Mouse (Mus musculus) neural tube, embryonic 15.5 days (tissue): ENCODE measurements around the gene Thbs1. TPM values are rescaled to one million over a fixed set of nuclear protein-coding genes. Genes with fewer than 3 reads are reported as not detected.
A peak's percentile ranks its signal among the peaks of the same experiment; 100 is the strongest.

Source experiments
- ATAC-seq: fragments of 200-750 bp; cut with Nextera tagmentation; 2 replicates; pipeline ENCODE4 v1.8.0; 2017; ENCODE audit warnings: mild to moderate bottlenecking, moderate TSS enrichment, moderate library complexity; ENCODE audit not compliant: low FRiP score
- H3K27ac ChIP-seq: fragments of 300-500 bp; sonication (generic); replicated peaks from 2 replicates; pipeline ENCODE4 v1.5.1; 2015; ENCODE audit warnings: mild to moderate bottlenecking, inconsistent platforms
- H3K27me3 ChIP-seq: fragments of 300-500 bp; sonication (generic); replicated peaks from 2 replicates; pipeline ENCODE4 v1.6.1; 2015; ENCODE audit warnings: inconsistent platforms
- H3K36me3 ChIP-seq: fragments of 300-500 bp; sonication (generic); 2 replicates; pipeline ENCODE4 v1.6.1; 2015; ENCODE audit warnings: inconsistent platforms
- H3K4me1 ChIP-seq: fragments of 300-500 bp; sonication (generic); 2 replicates; pipeline ENCODE4 v1.6.1; 2015; ENCODE audit warnings: inconsistent platforms
- H3K4me2 ChIP-seq: fragments of 300-500 bp; sonication (generic); 2 replicates; pipeline ENCODE4 v1.6.1; 2015; ENCODE audit warnings: inconsistent platforms, mild to moderate bottlenecking, moderate library complexity
- H3K4me3 ChIP-seq: fragments of 300-500 bp; sonication (generic); replicated peaks from 2 replicates; pipeline ENCODE4 v1.5.1; 2015; ENCODE audit warnings: mild to moderate bottlenecking, inconsistent platforms
- H3K9ac ChIP-seq: fragments of 300-500 bp; sonication (generic); replicated peaks from 2 replicates; pipeline ENCODE4 v1.6.1; 2015; ENCODE audit warnings: mild to moderate bottlenecking, inconsistent platforms
- H3K9me3 ChIP-seq: fragments of 300-500 bp; sonication (generic); replicated peaks from 2 replicates; pipeline ENCODE4 v1.6.1; 2016; ENCODE audit warnings: inconsistent platforms
- WGBS: fragments of 180-500 bp; shearing (Covaris S2); methylation state at CpG from one replicate; pipeline ENCODE4 v1.1.7; 2015; ENCODE audit warnings: mixed read lengths; 5-methylcytosine and 5-hydroxymethylcytosine counted together
- polyA plus RNA-seq: library from polyadenylated mRNA; unstranded; fragments of >200 nt; fragmentation: Nextera tagmentation; extraction: Ambion mirVana; gene quantifications from 2 replicates; pipeline ENCODE4 v1.2.1, GENCODE M21; 2015

The Thbs1 gene
- polyA plus RNA-seq, result 8.6 and 10.6 TPM in 2 replicates

DNA sequence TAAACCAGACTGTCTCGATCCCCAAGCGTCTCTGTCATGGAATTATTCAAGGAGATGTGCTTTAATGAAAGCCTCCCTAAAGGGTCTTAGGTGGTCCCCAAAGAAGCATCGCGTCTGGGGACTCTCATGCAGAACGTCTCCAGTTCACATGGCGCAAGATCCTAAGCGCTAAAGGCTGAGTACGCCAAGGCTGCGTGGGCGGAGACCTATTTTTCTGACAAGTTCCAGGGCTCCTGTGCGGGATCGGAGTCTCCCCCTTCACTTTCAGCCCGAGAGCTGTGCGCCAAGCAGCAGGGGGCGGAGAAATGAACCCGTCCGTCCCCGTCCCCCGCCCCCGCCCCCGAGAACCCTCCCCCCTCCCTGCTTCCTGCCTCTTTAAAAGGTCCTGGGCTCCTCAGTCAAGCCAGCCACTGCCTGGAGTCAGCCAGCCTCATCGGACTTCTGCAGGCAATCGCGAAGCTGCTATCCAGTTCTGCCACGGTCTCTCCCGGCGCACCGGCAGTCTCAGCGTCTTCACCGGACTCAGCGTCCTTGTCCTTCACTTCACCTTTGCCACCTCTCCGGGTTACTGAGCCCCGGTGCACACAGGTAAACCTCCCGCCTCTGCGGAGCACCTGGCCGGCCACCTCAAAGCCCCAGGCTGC, at the start of gene Thbs1:
Gene Thbs1, plus strand, starts transcription at position 389 of the 644 bp plus-strand sequence.
- peak within 1 kb of the TSS; percentile 28 for H3K27ac ChIP-seq
- H3K9me3 ChIP-seq, result no peaks in the 10 kb centered on the region
- peaks cover 42% of the 10 kb centered on the region for H3K4me1 ChIP-seq
- peak; percentile 72 for ATAC-seq
- under 1% methylated on average over 36 of the region's 36 CpGs for WGBS
- H3K4me2 ChIP-seq, result peak within 1 kb of the TSS; percentile 97
- H3K4me3 ChIP-seq, result peak within 1 kb of the TSS; percentile 43
- peaks cover 10% of the 10 kb centered on the region for H3K27me3 ChIP-seq
- peak within 1 kb of the TSS; percentile 61 for H3K9ac ChIP-seq
- no peaks in the 10 kb centered on the region for H3K36me3 ChIP-seq

DNA sequence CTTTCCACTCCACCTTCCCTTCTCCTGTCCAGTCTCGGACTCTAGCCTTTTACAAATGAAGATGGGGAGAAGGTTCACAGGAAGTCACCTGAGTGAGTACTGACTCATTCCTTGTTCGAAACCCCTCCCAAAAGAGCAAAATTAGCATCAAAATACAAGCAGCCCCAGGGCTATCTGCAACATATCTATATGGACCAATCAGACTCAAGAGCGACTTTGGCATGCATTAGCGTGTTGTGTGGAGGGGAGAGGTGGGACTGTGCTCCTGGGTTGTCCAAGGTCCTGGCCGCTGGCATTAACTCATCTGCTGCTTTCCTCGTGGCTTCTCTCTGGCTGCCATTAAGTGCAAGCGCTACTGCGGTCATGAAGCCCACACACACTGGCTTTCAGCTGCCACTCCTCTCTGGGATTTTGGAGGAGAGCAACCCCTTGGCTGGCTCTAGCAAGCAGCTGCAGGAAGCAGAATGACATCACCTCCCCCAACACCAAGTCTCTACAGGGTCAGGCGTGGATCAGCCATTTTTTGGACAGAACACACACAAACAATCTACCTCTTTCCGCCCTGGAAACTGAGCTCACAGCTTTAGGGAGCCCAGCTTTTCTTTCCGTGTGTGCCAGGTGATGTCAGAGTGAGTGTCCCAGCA, 47.4 kb upstream of the Thbs1 start:
- no peak overlapping the region for H3K9ac ChIP-seq
- no peak overlapping the region for H3K27ac ChIP-seq
- no peak overlapping the region for H3K4me3 ChIP-seq
- no peak for ATAC-seq
- no peak overlapping the region for H3K4me2 ChIP-seq
- H3K4me1 ChIP-seq, result no peaks in the 10 kb centered on the region
- 88% methylated on average over 11 of the region's 11 CpGs for WGBS
- no peaks in the 10 kb centered on the region for H3K27me3 ChIP-seq
- H3K36me3 ChIP-seq, result no peaks in the 10 kb centered on the region
- H3K9me3 ChIP-seq, result no peaks in the 10 kb centered on the region

DNA sequence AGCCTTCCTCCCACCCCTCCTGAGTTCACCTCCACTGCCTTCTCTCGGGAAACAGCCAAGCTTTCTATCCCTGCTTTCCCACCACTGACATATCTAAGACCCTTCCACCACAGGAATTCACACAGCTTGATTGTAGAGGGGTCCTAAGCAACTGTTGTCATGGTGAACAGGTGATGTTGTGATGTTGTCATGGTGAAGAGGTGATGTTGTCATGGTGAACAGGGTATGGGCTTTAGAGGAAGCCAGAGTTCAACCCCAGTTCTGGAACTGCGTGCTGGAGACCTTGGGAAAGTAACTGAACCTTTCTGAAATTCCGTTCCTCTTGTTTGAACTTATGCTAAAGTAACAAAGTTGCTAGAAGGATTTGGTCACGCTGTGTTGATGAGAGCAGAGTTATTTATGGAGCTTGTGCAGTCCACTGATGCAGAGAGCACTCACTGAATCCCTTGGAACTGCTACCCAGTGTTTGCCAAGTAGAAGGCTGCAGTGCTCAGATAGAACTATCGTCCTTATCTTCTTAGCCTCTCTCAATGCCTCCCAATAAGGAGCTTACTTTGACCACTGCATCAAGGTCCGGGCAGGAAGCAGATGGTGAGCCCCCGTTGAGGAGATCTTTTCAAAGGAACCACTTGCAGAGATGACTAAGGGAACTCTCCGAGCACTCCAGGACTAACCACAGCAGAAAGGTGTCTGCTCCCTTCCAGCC, 45.5 kb upstream of the Thbs1 start:
- Histone ChIP-seq H3K4me1 (no peaks in the 10 kb centered on the region), H3K36me3 (no peaks in the 10 kb centered on the region), H3K4me3 (no peak overlapping the region), H3K9me3 (no peaks in the 10 kb centered on the region), H3K9ac (no peak overlapping the region), H3K27ac (no peak overlapping the region), H3K4me2 (no peak overlapping the region), H3K27me3 (no peaks in the 10 kb centered on the region)
- ATAC-seq, result no peak
- 75% methylated on average over 8 of the region's 8 CpGs for WGBS

DNA sequence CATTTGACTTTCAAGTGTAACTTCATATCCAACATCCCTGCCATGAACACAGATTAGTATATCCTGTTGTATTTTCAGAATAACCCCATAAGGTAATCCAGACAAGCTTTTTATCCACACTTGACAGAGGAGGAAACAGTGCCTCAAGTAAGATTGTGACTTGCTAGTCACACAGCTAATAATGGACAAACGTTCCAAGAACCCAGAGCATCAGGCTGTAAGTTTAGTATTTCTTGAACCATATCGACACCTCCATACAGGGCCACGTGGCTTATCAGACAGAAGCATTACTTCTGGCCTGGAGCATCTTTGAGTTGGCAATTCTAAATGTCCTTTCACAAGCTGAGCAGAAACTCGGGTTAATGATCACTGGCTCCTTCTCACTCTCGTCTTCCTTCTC, 41.7 kb upstream of the Thbs1 start:
- H3K4me3 ChIP-seq, result no peak overlapping the region
- H3K9me3 ChIP-seq, result no peaks in the 10 kb centered on the region
- no peaks in the 10 kb centered on the region for H3K36me3 ChIP-seq
- no peak overlapping the region for H3K9ac ChIP-seq
- no peaks in the 10 kb centered on the region for H3K4me1 ChIP-seq
- no peak overlapping the region for H3K27ac ChIP-seq
- 87% methylated on average over 5 of the region's 5 CpGs for WGBS
- no peaks in the 10 kb centered on the region for H3K27me3 ChIP-seq
- no peak for ATAC-seq
- no peak overlapping the region for H3K4me2 ChIP-seq

DNA sequence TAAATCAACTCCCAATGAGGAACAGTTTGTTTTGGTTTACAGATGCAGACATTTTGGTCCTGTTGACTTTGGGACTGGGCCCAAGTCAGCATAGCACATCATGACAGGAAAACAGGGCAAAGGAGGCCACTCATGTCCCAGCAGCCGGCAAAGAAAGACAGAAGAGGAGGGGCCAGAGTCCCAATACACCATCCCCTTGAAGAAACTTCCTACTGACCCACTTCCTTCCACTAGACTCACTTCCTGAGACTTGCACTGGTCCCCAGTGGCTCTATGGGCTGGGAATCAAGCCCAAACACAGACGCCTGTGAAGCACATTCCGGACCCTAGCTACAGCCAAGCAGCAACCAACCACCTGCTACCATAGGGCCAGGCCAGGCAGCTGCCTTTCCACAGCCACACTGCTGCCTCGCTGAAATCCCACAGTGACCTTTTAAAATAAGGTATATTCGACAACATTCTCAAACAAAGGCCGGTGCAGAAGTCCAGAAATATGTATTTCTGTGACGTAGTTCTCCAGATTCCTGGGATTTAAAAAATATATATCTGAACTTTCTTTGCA, 38.8 kb upstream of the Thbs1 start:
- no peaks in the 10 kb centered on the region for H3K9me3 ChIP-seq
- no peaks in the 10 kb centered on the region for H3K27me3 ChIP-seq
- no peak overlapping the region for H3K4me3 ChIP-seq
- no peak overlapping the region for H3K9ac ChIP-seq
- no peak overlapping the region for H3K4me2 ChIP-seq
- ATAC-seq, result no peak
- 87% methylated on average over 7 of the region's 7 CpGs for WGBS
- no peaks in the 10 kb centered on the region for H3K4me1 ChIP-seq
- no peak overlapping the region for H3K27ac ChIP-seq
- no peaks in the 10 kb centered on the region for H3K36me3 ChIP-seq

DNA sequence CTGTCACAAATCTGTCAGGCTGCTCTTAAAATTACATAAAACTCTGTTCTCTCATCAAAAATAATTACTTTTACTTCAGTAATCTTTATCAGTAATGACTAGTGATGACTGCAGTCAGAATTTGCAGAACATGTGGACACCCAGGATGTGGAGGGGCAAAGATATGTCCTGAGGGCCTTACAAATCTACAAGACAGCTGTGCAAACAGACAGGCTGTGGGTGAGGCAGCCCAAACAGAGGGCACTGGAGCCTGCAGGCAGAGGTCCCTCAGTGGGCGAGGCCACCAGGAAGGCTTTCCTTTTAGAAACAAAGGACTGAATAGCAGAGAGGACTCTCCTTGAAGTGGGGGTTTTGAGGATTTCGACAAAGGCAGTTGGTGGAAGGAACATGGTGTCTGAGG, 37.6 kb upstream of the Thbs1 start:
- Histone ChIP-seq H3K27ac (no peak overlapping the region), H3K9me3 (no peaks in the 10 kb centered on the region), H3K9ac (no peak overlapping the region), H3K36me3 (no peaks in the 10 kb centered on the region), H3K4me1 (no peaks in the 10 kb centered on the region), H3K4me3 (no peak overlapping the region), H3K4me2 (no peak overlapping the region), H3K27me3 (no peaks in the 10 kb centered on the region)
- no peak for ATAC-seq
- 42% methylated on average over 2 of the region's 2 CpGs for whole genome bisulfite sequencing

DNA sequence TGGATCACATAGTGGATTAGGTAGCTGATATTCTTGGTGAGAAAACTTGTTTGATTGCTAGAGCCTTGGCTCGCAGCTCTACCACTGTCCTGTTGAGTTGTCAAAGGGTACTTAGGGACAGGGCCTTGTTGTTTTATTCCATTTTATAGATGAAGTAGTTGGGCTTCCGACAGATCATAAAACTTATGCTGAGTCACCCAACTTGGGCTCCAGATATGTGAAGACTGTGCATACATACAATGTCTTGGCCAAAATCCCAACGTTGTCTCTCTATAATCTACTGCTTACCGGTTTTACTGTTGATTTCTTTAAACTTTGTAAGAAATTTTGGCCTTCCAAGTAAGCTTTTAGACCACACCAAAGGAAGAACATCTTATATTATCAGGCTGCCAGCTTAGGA, 36.5 kb upstream of the Thbs1 start:
- Histone ChIP-seq H3K27me3 (no peaks in the 10 kb centered on the region), H3K4me1 (no peaks in the 10 kb centered on the region), H3K27ac (no peak overlapping the region), H3K36me3 (no peaks in the 10 kb centered on the region), H3K4me2 (no peak overlapping the region), H3K9ac (no peak overlapping the region), H3K4me3 (no peak overlapping the region), H3K9me3 (no peaks in the 10 kb centered on the region)
- 88% methylated on average over 4 of the region's 4 CpGs for WGBS
- no peak for ATAC-seq

DNA sequence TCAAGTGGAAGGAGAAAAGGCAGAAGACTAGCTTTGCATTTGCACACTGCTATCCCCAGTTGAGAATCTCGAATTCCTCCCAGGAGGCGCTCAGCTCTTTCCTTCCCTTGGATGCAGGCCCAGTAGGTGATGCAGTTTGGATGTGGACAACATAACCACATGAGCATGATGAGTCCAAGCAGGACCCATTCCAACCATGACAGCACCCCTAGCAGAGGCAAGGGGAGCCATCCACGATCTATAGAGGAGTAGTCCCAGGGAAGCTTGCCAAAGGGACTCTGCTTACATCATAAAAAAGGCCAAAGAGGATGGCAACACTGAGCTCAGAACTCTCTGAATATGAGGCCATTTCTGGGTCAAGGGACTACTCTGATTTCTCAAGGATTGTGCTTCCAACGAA, 32.5 kb upstream of the Thbs1 start:
- no peaks in the 10 kb centered on the region for H3K36me3 ChIP-seq
- H3K27me3 ChIP-seq, result no peaks in the 10 kb centered on the region
- H3K4me2 ChIP-seq, result no peak overlapping the region
- no peak overlapping the region for H3K9ac ChIP-seq
- no peak overlapping the region for H3K27ac ChIP-seq
- no peaks in the 10 kb centered on the region for H3K9me3 ChIP-seq
- no peaks in the 10 kb centered on the region for H3K4me1 ChIP-seq
- H3K4me3 ChIP-seq, result no peak overlapping the region
- 80% methylated on average over 4 of the region's 4 CpGs for WGBS
- no peak for ATAC-seq

DNA sequence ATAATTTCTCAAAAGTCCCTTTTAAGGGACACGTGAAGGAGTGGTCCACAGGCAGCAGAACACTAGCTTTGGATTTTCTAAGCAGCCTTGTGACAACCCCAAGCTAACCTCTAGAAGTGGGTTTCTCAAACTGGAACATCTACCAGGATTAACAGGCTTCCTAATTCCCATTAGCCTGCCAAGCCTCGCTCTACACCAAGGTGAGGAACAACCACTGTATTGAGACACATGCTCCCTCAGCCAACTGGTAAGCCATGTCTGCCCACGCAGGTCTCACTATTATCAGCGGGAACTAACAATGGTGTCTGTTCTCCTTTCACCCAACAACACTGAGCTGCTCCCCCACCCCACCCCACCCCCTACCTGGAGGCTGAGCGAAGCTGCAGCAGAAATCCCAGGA, 30.1 kb upstream of the Thbs1 start:
- Histone ChIP-seq H3K9ac (no peak overlapping the region), H3K4me2 (no peak overlapping the region), H3K27me3 (no peaks in the 10 kb centered on the region), H3K27ac (no peak overlapping the region), H3K9me3 (no peaks in the 10 kb centered on the region), H3K36me3 (no peaks in the 10 kb centered on the region), H3K4me3 (no peak overlapping the region), H3K4me1 (no peaks in the 10 kb centered on the region)
- WGBS, result 84% methylated on average over 5 of the region's 5 CpGs
- ATAC-seq, result no peak

DNA sequence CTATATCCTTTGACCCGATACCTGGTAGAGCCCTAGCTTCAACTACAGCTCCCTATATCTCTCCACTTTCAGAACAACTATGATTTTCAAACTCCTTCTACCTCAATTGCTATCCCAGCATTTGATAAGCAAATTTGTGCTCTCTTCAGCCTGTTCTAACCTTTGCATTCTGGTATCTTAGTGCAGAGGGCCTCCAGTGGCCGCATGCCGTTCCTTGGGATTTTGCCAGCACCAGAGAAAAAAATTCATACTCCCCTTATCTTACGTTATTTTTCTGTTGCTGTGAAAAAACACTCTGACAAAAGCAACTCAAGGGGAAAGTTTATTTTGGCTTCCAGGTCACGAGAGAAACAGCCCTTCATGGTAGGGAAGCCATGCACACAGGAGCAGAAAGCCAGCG, 28.0 kb upstream of the Thbs1 start:
- no peak overlapping the region for H3K27ac ChIP-seq

DNA sequence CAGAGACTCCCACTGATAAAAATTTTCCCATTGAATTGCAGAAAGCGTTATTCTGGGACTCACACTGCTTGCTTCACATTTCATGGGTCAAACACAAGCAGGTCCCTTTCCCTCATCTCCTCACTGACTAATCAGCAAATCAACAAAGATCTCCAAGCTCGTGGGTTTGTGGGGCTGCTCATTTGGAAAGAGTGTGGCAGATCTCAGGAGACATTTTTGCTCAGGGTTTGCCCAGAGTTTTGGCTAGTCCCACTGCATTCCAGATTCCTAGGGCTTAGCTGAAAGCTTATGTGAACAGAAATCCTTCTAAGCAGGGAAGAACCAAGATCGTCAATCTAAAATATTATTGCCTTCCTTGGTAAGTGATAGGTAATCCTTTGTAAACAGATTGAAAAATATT, 27.0 kb upstream of the Thbs1 start:
- Histone ChIP-seq H3K4me3 (no peak overlapping the region), H3K27ac (no peak overlapping the region), H3K4me2 (no peak overlapping the region), H3K36me3 (no peaks in the 10 kb centered on the region), H3K9ac (no peak overlapping the region), H3K9me3 (no peaks in the 10 kb centered on the region), H3K4me1 (no peaks in the 10 kb centered on the region), H3K27me3 (no peaks in the 10 kb centered on the region)
- ATAC-seq, result no peak
- WGBS, result 83% methylated on average over 3 of the region's 3 CpGs

More for the DNA sequence above, 28.0 kb upstream of the Thbs1 start:
- H3K4me3 ChIP-seq, result no peak overlapping the region
- no peak overlapping the region for H3K9ac ChIP-seq
- H3K4me2 ChIP-seq, result no peak overlapping the region
- no peaks in the 10 kb centered on the region for H3K9me3 ChIP-seq
- H3K27me3 ChIP-seq, result no peaks in the 10 kb centered on the region
- H3K36me3 ChIP-seq, result no peaks in the 10 kb centered on the region
- 92% methylated on average over 6 of the region's 6 CpGs for WGBS
- ATAC-seq, result no peak
- no peaks in the 10 kb centered on the region for H3K4me1 ChIP-seq

DNA sequence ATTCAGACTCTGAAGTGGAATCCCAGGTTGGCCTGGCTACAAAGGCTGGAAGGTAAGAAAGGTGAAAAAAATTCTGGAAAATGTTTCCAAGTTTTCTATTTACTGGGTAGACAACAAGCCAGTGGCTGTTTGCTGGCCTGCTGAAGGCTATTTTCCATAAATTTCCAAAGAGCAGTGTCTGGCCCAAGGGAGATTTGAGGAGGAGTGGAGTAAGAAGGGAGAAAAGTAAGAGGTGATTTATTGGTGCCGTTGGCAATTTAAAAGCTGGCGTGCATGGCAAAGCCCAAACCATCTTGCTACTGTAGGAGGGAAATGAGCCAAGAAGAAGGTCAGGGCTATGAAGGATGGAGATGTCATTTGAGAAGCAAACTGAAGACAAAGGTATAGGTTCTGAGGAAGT, 26.0 kb upstream of the Thbs1 start:
- Histone ChIP-seq H3K9me3 (no peaks in the 10 kb centered on the region), H3K4me1 (no peaks in the 10 kb centered on the region), H3K27ac (no peak overlapping the region), H3K9ac (no peak overlapping the region), H3K4me3 (no peak overlapping the region), H3K27me3 (no peaks in the 10 kb centered on the region), H3K4me2 (no peak overlapping the region), H3K36me3 (no peaks in the 10 kb centered on the region)
- WGBS, result 79% methylated on average over 2 of the region's 2 CpGs
- no peak for ATAC-seq
